ENCODE assay signal across 8 mouse cellular contexts in genomic region chr9:87021778-87022523, GRCm38 (mm10). TPM values are rescaled to one million over a fixed set of nuclear protein-coding genes. Genes with fewer than 3 reads are reported as not detected.
DNase-seq lines count a peak whose midpoint lies in the region; ATAC-seq and TF ChIP-seq lines count a peak whose summit lies in the region.

Cyb5r4 (plus strand) TSS chr9:87022014.

- peak; percentile 94 for DNase-seq in ES-E14 (ENCODE audit: low read depth, low spot score)
- DNase-seq in cerebellum, adult 11-12 months = peak; percentile 93
- DNase-seq in heart, postnatal 25 days (ENCODE audit: low spot score) = peak; percentile 88
- peak; percentile 87 to 96 for DNase-seq in layer of hippocampus, adult 18-20 months (ENCODE audit: low spot score in 2 of 2)
- DNase-seq in lung, adult 2 months = peak; percentile 96
- peak; percentile 89 to 92 for DNase-seq in thymus, adult 18-20 months

- peak; percentile 99 for ATAC-seq in forebrain, embryonic 15.5 days (replicated peaks)
- ATAC-seq in neutrophil, adult 5-6 weeks (ENCODE audit: extremely low read depth, insufficient number of reproducible peaks, low FRiP score, poor library complexity, severe bottlenecking) = peak; percentile 93

- H3K27ac ChIP-seq in ES-E14 (ENCODE audit: insufficient read depth, low read depth, low read length, poor library complexity, severe bottlenecking) = no peak within 1 kb of the TSS
- peak within 1 kb of the TSS; percentile 78 for H3K27ac ChIP-seq in forebrain, embryonic 15.5 days (replicated peaks)

- peak; percentile 58; the same call in 1 of the 2 replicates for TF ChIP-seq POLR2A in lung, adult 2 months (IDR thresholded peaks at IDR 0.05; ENCODE audit: borderline replicate concordance, extremely low read depth, low read depth, low read length)

- peaks cover 2 to 3% of the 10 kb centered on the region in 2 experiments; a peak in 1 of 4 replicates for H3K4me1 ChIP-seq in ES-E14 (ENCODE audit: control insufficient read depth in 2 of 2, insufficient read depth in 2 of 2, low read length in 2 of 2, poor library complexity in 1 of 2)
- peaks cover 20% of the 10 kb centered on the region for H3K4me1 ChIP-seq in forebrain, embryonic 15.5 days
- peaks cover 5% of the 10 kb centered on the region for H3K4me1 ChIP-seq in lung, adult 2 months (ENCODE audit: control insufficient read depth, insufficient read depth, low read length)

- peak within 1 kb of the TSS; percentile 79 for H3K9ac ChIP-seq in ES-E14 (ENCODE audit: insufficient read depth, low read depth, low read length, poor library complexity, severe bottlenecking)
- peak within 1 kb of the TSS; percentile 77 for H3K9ac ChIP-seq in forebrain, embryonic 15.5 days (replicated peaks)

- peak within 1 kb of the TSS; percentile 79 to 90 for H3K4me3 ChIP-seq in ES-E14 (ENCODE audit: insufficient read depth in 1 of 2, low read depth in 1 of 2, low read length in 2 of 2, poor library complexity in 1 of 2, severe bottlenecking in 1 of 2)
- peak within 1 kb of the TSS; percentile 70 for H3K4me3 ChIP-seq in forebrain, embryonic 15.5 days
- peak within 1 kb of the TSS; percentile 75 for H3K4me3 ChIP-seq in lung, adult 2 months (replicated peaks; ENCODE audit: extremely low read depth, low read depth, low read length)

- under 1% methylated on average over 52 of the region's 52 CpGs for whole genome bisulfite sequencing in forebrain, embryonic 15.5 days
- WGBS in lung, adult 2 months = under 1% methylated on average over 52 of the region's 52 CpGs

- H3K36me3 ChIP-seq in ES-E14 (ENCODE audit: control insufficient read depth, insufficient read depth, low read length, poor library complexity, severe bottlenecking) = no peaks in the 10 kb centered on the region
- H3K36me3 ChIP-seq in forebrain, embryonic 15.5 days = no peaks in the 10 kb centered on the region

- intact Hi-C loops in heart, postnatal 25 days (cut with DNase I) = loop anchor here (10.0 kb wide), 2 partner anchors 427 to 1523 kb away; partner anchors contain the start of gene Zfp949

- in situ Hi-C loops in ES-E14 (cut with MboI; ENCODE audit: low sequenced_read_pairs in 2 of 2, unreplicated experiment in 2 of 2) = loop anchor here in 1 of 2 experiments (10.0 kb wide), 1 partner anchor 223 kb away; no protein-coding TSS in a partner anchor

- H3K9me3 ChIP-seq in ES-E14 (ENCODE audit: control insufficient read depth, insufficient read depth, low read depth, low read length) = no peaks in the 10 kb centered on the region
- no peaks in the 10 kb centered on the region for H3K9me3 ChIP-seq in forebrain, embryonic 15.5 days

- H3K4me2 ChIP-seq in forebrain, embryonic 15.5 days (replicated peaks) = peak within 1 kb of the TSS; percentile 67

- no peak for TF ChIP-seq CTCF in lung, adult 2 months (IDR thresholded peaks at IDR 0.05; ENCODE audit: insufficient read depth, low read length)

- H3K27me3 ChIP-seq in forebrain, embryonic 15.5 days = no peaks in the 10 kb centered on the region

TF ChIP-seq in ES-E14, 5 proteins besides CTCF, POLR2A, EP300 and RAD21:
- TF ChIP-seq ZC3H11A (IDR thresholded peaks at IDR 0.05; ENCODE audit: borderline replicate concordance, low read depth, low read length) (no peak), ZNF384 (IDR thresholded peaks at IDR 0.05; ENCODE audit: low read depth, low read length) (no peak), CHD2 (IDR thresholded peaks at IDR 0.05; ENCODE audit: low read depth, low read length) (no peak), HCFC1 (IDR thresholded peaks at IDR 0.05; ENCODE audit: borderline replicate concordance, insufficient read depth, low read length) (no peak), MAFK (IDR thresholded peaks at IDR 0.05; ENCODE audit: insufficient read depth, low read depth, low read length) (no peak)

RNA-seq across cellular contexts. Expression of gene Cyb5r4, which starts in this region (rescaled TPM):
- total RNA-seq in ES-E14 (2012; rRNA removed) = 16.0 and 27.9 TPM in 2 replicates
- polyA plus RNA-seq in forebrain, embryonic 15.5 days (2015; fragmentation: Nextera tagmentation; extraction: Ambion mirVana) = 70.3 and 76.9 TPM in 2 replicates
- 10 to 100 TPM; 25.6 to 28.7 TPM for total RNA-seq in heart, postnatal 25 days (2021)
- 10 to 100 TPM; 36.0 to 37.5 TPM for total RNA-seq in layer of hippocampus, adult 18-20 months (2021)
- 7.7 and 9.0 TPM in 2 replicates for polyA plus RNA-seq in lung, adult 2 months (2012; rRNA removed)
- total RNA-seq in neutrophil, adult 5-6 weeks (2017) = 140 and 151 TPM in 2 replicates
